Mouse (Mus musculus): ENCODE measurements at regions not wholly inside any gene's neighbourhood (a gene's known extent, or its start where the extent isn't known, plus 50 kb on each side); places are given as distances from the start of the nearest gene placed in this dataset.

DNA sequence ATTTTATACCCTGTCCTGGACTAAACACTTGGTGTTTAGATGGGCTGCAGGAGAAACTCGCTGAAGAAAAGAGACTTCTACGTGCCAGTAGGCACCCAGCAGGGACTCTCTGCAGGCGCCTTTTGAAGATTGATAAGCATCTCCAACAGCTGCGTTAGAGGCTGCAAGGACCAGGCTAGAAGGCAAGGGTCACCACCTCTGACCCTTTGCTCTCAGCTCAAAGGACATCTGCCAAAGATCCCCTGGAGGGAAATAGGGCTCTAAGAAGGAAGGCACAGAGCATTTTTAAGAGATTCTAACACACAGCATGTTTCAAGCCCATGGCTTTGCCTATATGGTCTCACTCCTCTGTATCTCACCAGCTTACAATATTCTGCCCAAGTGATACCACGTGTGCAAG is 139.7 kb upstream of the Gpc5 start:
- Histone ChIP-seq H3K27ac (ENCODE audit: control insufficient read depth, low read depth, low read length) (no peak overlapping the region), H3K9ac (ENCODE audit: control insufficient read depth, low read depth, low read length, poor library complexity, severe bottlenecking) (no peak overlapping the region), H3K9me3 (replicated peaks; ENCODE audit: insufficient read depth, low read length) (no peaks in the 10 kb centered on the region), H3K4me3 (ENCODE audit: control insufficient read depth in 1 of 2, insufficient read depth in 1 of 2, low read depth in 2 of 2, low read length in 2 of 2) (0 out of 4 replicates have a peak overlapping the region, but pooled peaks of 1 of the 2 experiments have one; percentile 3), H3K4me1 (ENCODE audit: control insufficient read depth in 1 of 2, insufficient read depth in 2 of 2, low read length in 2 of 2) (peaks cover 20 to 33% of the 10 kb centered on the region in 2 experiments), H3K27me3 (ENCODE audit: control insufficient read depth in 1 of 2, insufficient read depth in 2 of 2, low read length in 2 of 2) (0 out of 4 replicates have a peak, but pooled peaks cover 2 to 3% of the 10 kb centered on the region in 2 experiments), H3K36me3 (ENCODE audit: control insufficient read depth in 1 of 2, insufficient read depth in 2 of 2, low read length in 2 of 2) (peaks cover 0 to 24% of the 10 kb centered on the region in 2 experiments; a peak in 2 of 4 replicates), H3K79me2 (ENCODE audit: control insufficient read depth, insufficient read depth, low read length, poor library complexity) (no peaks in the 10 kb centered on the region)
- DNase-seq (ENCODE audit: low read depth, low spot score), result no peak
- TF ChIP-seq MAFK (IDR thresholded peaks at IDR 0.05; ENCODE audit: borderline replicate concordance, low read depth, low read length) (no peak), E2F4 (IDR thresholded peaks at IDR 0.05; ENCODE audit: borderline replicate concordance, low read depth, low read length) (no peak), CHD1 (IDR thresholded peaks at IDR 0.05; ENCODE audit: low read depth, low read length) (no peak), ZC3H11A (IDR thresholded peaks at IDR 0.05; ENCODE audit: low read depth, low read length) (no peak), SIN3A (IDR thresholded peaks at IDR 0.05; ENCODE audit: low read length) (no peak), BHLHE40 (IDR thresholded peaks at IDR 0.05; ENCODE audit: borderline replicate concordance, low read depth, low read length) (no peak), USF2 (IDR thresholded peaks at IDR 0.05; ENCODE audit: borderline replicate concordance in 1 of 2, insufficient read depth in 1 of 2, low read depth in 1 of 2, low read length in 2 of 2) (no peak), UBTF (IDR thresholded peaks at IDR 0.05; ENCODE audit: borderline replicate concordance, insufficient read depth, low read depth, low read length) (no peak)

- TF ChIP-seq USF1 (IDR thresholded peaks at IDR 0.05; ENCODE audit: low read depth, low read length) (no peak), POLR2AphosphoS2 (IDR thresholded peaks at IDR 0.05; ENCODE audit: low read length) (no peak), KAT2A (conservative IDR thresholded peaks at IDR 0.05; ENCODE audit: low read depth, low read length) (no peak), TAL1 (IDR thresholded peaks at IDR 0.05; ENCODE audit: low read length) (no peak), ZMIZ1 (IDR thresholded peaks at IDR 0.05; ENCODE audit: low read depth, low read length) (no peak), ELF1 (IDR thresholded peaks at IDR 0.05; ENCODE audit: low read depth, low read length) (no peak), JUND (IDR thresholded peaks at IDR 0.05; ENCODE audit: low read depth, low read length) (no peak), NELFE (IDR thresholded peaks at IDR 0.05; ENCODE audit: low read depth, low read length) (no peak), SMC3 (IDR thresholded peaks at IDR 0.05; ENCODE audit: low read depth, low read length) (no peak), ZNF384 (IDR thresholded peaks at IDR 0.05; ENCODE audit: low read depth, low read length) (no peak), POLR2AphosphoS5 (IDR thresholded peaks at IDR 0.05; ENCODE audit: borderline replicate concordance, low read depth, low read length) (no peak), MXI1 (IDR thresholded peaks at IDR 0.05; ENCODE audit: low read depth, low read length) (no peak), USF2 (IDR thresholded peaks at IDR 0.05; ENCODE audit: borderline replicate concordance in 1 of 2, insufficient read depth in 1 of 2, low read depth in 1 of 2, low read length in 2 of 2) (no peak), POLR2A (IDR thresholded peaks at IDR 0.05; ENCODE audit: control insufficient read depth in 1 of 2, insufficient read depth in 1 of 2, low read depth in 1 of 2, low read length in 2 of 2, poor library complexity in 1 of 2) (no peak), E2F4 (IDR thresholded peaks at IDR 0.05; ENCODE audit: borderline replicate concordance, low read depth, low read length) (no peak)
- peak overlapping the region in 1 of 2 experiments; percentile 3; a peak in 2 of 4 replicates for H3K4me3 ChIP-seq (ENCODE audit: control insufficient read depth in 1 of 2, insufficient read depth in 1 of 2, low read depth in 2 of 2, low read length in 2 of 2)
- no peaks in the 10 kb centered on the region for H3K9me3 ChIP-seq (replicated peaks; ENCODE audit: insufficient read depth, low read length)
These were observed 138.8 kb upstream of the Gpc5 start for GRCm38 (mm10) chr14:114953070-114953665.

More at GRCm38 (mm10) chr14:114953070-114953665, 138.8 kb upstream of the Gpc5 start:
- no peaks in the 10 kb centered on the region for H3K79me2 ChIP-seq (ENCODE audit: control insufficient read depth, insufficient read depth, low read length, poor library complexity)
- no peak overlapping the region for H3K27ac ChIP-seq (ENCODE audit: control insufficient read depth, low read depth, low read length)
- H3K36me3 ChIP-seq (ENCODE audit: control insufficient read depth in 1 of 2, insufficient read depth in 2 of 2, low read length in 2 of 2), result peaks cover 0 to 20% of the 10 kb centered on the region in 2 experiments; a peak in 2 of 4 replicates
- DNase-seq (ENCODE audit: low read depth, low spot score), result peak; percentile 51
- H3K4me1 ChIP-seq (ENCODE audit: control insufficient read depth in 1 of 2, insufficient read depth in 2 of 2, low read length in 2 of 2), result peaks cover 15 to 30% of the 10 kb centered on the region in 2 experiments
- H3K9ac ChIP-seq (ENCODE audit: control insufficient read depth, low read depth, low read length, poor library complexity, severe bottlenecking), result 0 out of 2 replicates have a peak overlapping the region, but pooled peaks have one; percentile 18
- peaks cover 4 to 7% of the 10 kb centered on the region in 2 experiments for H3K27me3 ChIP-seq (ENCODE audit: control insufficient read depth in 1 of 2, insufficient read depth in 2 of 2, low read length in 2 of 2)
